Mouse (Mus musculus): ENCODE measurements at regions not wholly inside any gene's neighbourhood (a gene's known extent, or its start where the extent isn't known, plus 50 kb on each side); places are given as distances from the start of the nearest gene placed in this dataset.
"Not testable (repeated sequence)": the region's sequence is repeated elsewhere in the genome, so short reads cannot be mapped to it uniquely, and the experiment has no call there.

GRCm38 (mm10) chr12:18130053-18130452 lies 384.3 kb upstream of the 5730507C01Rik start:
- DNase-seq (ENCODE audit: low read depth), result not testable (repeated sequence)

DNA sequence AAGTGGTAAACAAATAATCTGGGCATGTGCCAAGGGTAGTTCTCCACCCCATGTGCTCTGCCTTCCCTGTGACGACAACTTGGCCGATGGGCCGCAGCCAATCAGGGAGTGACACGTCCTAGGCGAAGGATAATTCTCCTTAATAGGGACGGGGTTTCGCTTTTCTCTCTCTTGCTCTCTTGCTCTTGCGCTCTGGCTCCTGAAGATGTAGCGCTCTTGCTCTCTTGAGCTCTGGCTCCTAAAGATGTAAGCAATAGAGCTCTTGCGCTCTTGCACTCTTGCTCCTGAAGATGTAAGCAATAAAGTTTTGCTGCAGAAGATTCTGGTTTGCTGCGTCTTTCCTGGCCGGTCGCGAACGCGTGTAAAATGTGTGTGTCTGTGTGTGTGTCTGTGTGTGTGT lies 381.1 kb upstream of the 5730507C01Rik start:
- not testable (repeated sequence) for DNase-seq (ENCODE audit: low read depth)

GRCm38 (mm10) chr12:18135286-18135965 lies 378.9 kb upstream of the 5730507C01Rik start:
- peak; percentile 0 for DNase-seq (ENCODE audit: low read depth)

DNA sequence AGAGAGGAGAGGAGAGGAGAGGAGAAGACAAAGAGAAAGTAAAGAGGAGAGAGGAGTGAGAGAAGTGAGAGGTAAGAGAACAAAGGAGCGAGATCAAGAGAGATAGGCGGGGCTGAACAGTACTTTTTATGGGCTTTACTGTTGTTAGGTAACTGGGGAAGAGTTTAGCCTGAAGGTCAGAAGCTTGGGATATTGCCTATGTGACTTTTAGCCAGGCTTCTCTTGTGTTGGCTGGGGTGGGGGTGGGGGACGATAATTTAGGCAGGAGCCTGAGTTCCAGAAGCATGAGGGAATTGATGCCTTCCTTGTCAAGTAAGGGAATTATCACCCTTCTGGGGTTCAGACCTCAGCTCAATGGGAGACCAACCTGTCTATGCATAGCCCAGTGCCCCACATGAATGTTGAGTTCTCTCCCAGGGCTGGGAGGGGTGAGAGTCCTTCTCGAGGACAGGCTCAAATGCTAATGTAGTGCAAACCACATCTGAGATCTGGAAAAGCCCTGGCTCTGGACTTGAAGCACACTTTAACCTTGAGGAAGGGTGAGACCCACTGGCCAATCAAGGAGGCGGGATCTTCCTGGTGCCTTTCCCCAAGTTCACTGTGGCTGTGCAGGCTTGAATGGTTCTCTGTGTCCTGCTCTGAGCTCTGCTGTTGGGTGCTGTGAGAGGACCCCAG lies 373.8 kb upstream of the 5730507C01Rik start:
- DNase-seq (ENCODE audit: low read depth), result not testable (repeated sequence)
